Comparison of ENCODE assay signal across 20 mouse cellular contexts in the genomic region with DNA sequence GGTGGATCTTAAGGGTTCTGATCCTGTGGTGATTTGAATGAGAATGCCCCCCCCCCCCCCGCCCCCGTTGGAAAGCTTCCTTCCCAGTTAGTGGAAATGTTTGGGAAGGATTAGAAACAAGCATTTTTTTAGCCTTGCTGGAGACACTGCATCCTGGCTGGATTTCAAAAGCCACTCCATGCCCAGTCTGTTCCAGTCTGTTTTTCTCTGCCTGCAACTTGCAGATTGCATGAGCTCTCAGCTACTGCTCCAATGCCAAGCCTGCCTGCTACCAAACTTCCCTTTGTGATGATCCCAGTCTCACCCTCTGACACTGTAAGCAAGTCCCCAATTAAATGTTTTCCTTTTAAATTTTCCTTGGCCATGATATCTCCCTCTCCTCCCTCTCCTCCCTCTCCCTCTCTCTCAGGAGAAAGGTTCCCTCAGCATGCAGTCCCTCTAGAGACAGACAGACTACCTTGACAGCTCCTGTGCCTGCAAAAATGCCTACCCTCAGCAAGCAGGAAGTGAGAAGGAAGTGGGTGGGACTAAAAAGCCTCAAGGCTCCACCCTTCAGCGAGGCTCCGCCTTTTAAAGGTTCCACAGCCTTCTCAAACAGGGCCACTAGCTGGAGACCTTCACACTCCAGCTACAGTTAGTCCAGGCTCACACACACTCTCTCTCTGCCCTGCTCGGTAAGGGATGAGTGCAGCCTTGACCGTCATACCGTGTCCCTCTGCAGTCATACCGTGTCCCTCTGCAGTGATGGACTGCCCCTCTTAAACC.
DNase-seq lines count a peak whose midpoint lies in the region; ATAC-seq lines count a peak whose summit lies in the region.
"Had no signal": no experiment of that assay in that cellular context is flagged by ENCODE, and none has a peak within 500 bp of the region (broad histone marks: within the 10 kb centered on the region; RNA-seq: fewer than 3 reads in every experiment).

No protein-coding gene starts in this region.

- 0 out of 2 replicates have a peak, but pooled peaks cover 2% of the 10 kb centered on the region for H3K9me3 ChIP-seq in kidney, embryonic 15.5 days (replicated peaks)
- H3K9me3 ChIP-seq in embryonic facial prominence, embryonic 14.5 days (ENCODE audit: control insufficient read depth, low read length): peaks cover 8% of the 10 kb centered on the region; the same call in 1 of the 2 replicates
- H3K9me3 ChIP-seq: hindbrain, embryonic 15.5 days had no signal

- peak; percentile 9 for DNase-seq in adrenal gland, postnatal 14 days
- DNase-seq in adrenal gland, postnatal 36 days: no peak
- no peak for DNase-seq in kidney, postnatal 4 days
- DNase-seq in A20 (ENCODE audit: low read depth, low spot score): peak; percentile 17
- DNase-seq in embryonic facial prominence, embryonic 14.5 days (ENCODE audit: low spot score): no peak
- no peak for DNase-seq in urinary bladder, postnatal 14 days (ENCODE audit: low spot score)
- DNase-seq in spleen, postnatal 10 days (ENCODE audit: low spot score in 2 of 2): no peak
- DNase-seq: adrenal gland, adult 8-10 months; cerebellum, postnatal 36 days; gastrocnemius, postnatal 14 days; layer of hippocampus, postnatal 36 days; liver; lung, adult 2 months; thymus, postnatal 25 days had no signal

- no peak for ATAC-seq in kidney, embryonic 15.5 days (replicated peaks; ENCODE audit: low FRiP score)
- ATAC-seq in embryonic facial prominence, embryonic 14.5 days (ENCODE audit: low read depth): no peak
- ATAC-seq: forebrain, embryonic 16.5 days; Patski had no signal

- H3K36me3 ChIP-seq in kidney, embryonic 15.5 days: no peaks in the 10 kb centered on the region
- no peaks in the 10 kb centered on the region for H3K36me3 ChIP-seq in embryonic facial prominence, embryonic 14.5 days (ENCODE audit: control insufficient read depth, insufficient read depth, low read length)
- H3K36me3 ChIP-seq: heart, embryonic 13.5 days; hindbrain, embryonic 15.5 days had no signal

- H3K27ac ChIP-seq in kidney, embryonic 15.5 days: peak overlapping the region; percentile 14
- H3K27ac ChIP-seq in embryonic facial prominence, embryonic 14.5 days (replicated peaks; ENCODE audit: low read depth, low read length): 0 out of 2 replicates have a peak overlapping the region, but pooled peaks have one; percentile 2
- H3K27ac ChIP-seq: heart, embryonic 13.5 days; hindbrain, embryonic 15.5 days had no signal

- H3K4me1 ChIP-seq in kidney, embryonic 15.5 days: peaks cover 30% of the 10 kb centered on the region
- H3K4me1 ChIP-seq in embryonic facial prominence, embryonic 14.5 days (ENCODE audit: control insufficient read depth, insufficient read depth, low read length): peaks cover 26% of the 10 kb centered on the region

- H3K9ac ChIP-seq in kidney, embryonic 15.5 days: no peak overlapping the region
- no peak overlapping the region for H3K9ac ChIP-seq in embryonic facial prominence, embryonic 14.5 days (ENCODE audit: low read depth, low read length)
- H3K9ac ChIP-seq: heart, embryonic 13.5 days; hindbrain, embryonic 15.5 days had no signal

- H3K27me3 ChIP-seq in kidney, embryonic 15.5 days: no peaks in the 10 kb centered on the region
- H3K27me3 ChIP-seq in embryonic facial prominence, embryonic 14.5 days (replicated peaks; ENCODE audit: control insufficient read depth, insufficient read depth, low read length): no peaks in the 10 kb centered on the region
- H3K27me3 ChIP-seq: heart, embryonic 13.5 days; Patski had no signal

- no peak overlapping the region for H3K4me2 ChIP-seq in kidney, embryonic 15.5 days
- H3K4me2 ChIP-seq in embryonic facial prominence, embryonic 14.5 days (ENCODE audit: low read depth, low read length): no peak overlapping the region
- H3K4me2 ChIP-seq: heart, embryonic 13.5 days; hindbrain, embryonic 15.5 days had no signal

- H3K4me3 ChIP-seq in kidney, embryonic 15.5 days (replicated peaks): no peak overlapping the region
- no peak overlapping the region for H3K4me3 ChIP-seq in embryonic facial prominence, embryonic 14.5 days (ENCODE audit: low read depth, low read length)
- H3K4me3 ChIP-seq: heart, embryonic 13.5 days; hindbrain, embryonic 15.5 days; myocyte had no signal

- WGBS in kidney, embryonic 15.5 days: 82% methylated on average over 8 of the region's 8 CpGs
- 81% methylated on average over 8 of the region's 8 CpGs for WGBS in embryonic facial prominence, embryonic 14.5 days

Comparison
In these comparisons a context has a peak if more than half of its experiments do, and no peak if none do; other contexts are left out.
1. DNase-seq: peak in adrenal gland, postnatal 14 days (single experiment) and A20 (single experiment); none in adrenal gland, postnatal 36 days (0 of 2), kidney, postnatal 4 days (0 of 2), embryonic facial prominence, embryonic 14.5 days (single experiment), urinary bladder, postnatal 14 days (single experiment) and spleen, postnatal 10 days (0 of 2).